Mouse (Mus musculus) neural tube, embryonic 13.5 days (tissue): ENCODE results near the gene Ucp1. TPM values are rescaled to one million over a fixed set of nuclear protein-coding genes. Genes with fewer than 3 reads are reported as not detected.

Source experiments
- ATAC-seq: fragments of 200-750 bp; cut with Nextera tagmentation; 2 replicates; pipeline ENCODE4 v1.8.0; 2017; ENCODE audit warnings: low read depth, mild to moderate bottlenecking, moderate TSS enrichment, moderate library complexity
- H3K27ac ChIP-seq: fragments of 300-500 bp; sonication (generic); replicated peaks from 2 replicates; pipeline ENCODE4 v1.5.1; 2015; ENCODE audit warnings: moderate library complexity, mild to moderate bottlenecking, inconsistent platforms
- H3K27me3 ChIP-seq: fragments of 300-500 bp; sonication (generic); 2 replicates; pipeline ENCODE4 v1.6.1; 2015; ENCODE audit warnings: mild to moderate bottlenecking, inconsistent platforms
- H3K36me3 ChIP-seq: fragments of 300-500 bp; sonication (generic); 2 replicates; pipeline ENCODE4 v1.6.1; 2015; ENCODE audit warnings: mild to moderate bottlenecking, inconsistent platforms
- H3K4me1 ChIP-seq: fragments of 300-500 bp; sonication (generic); replicated peaks from 2 replicates; pipeline ENCODE4 v1.6.1; 2015; ENCODE audit warnings: inconsistent platforms
- H3K4me2 ChIP-seq: fragments of 300-500 bp; sonication (generic); 2 replicates; pipeline ENCODE4 v1.6.1; 2015; ENCODE audit warnings: inconsistent platforms, mild to moderate bottlenecking, moderate library complexity
- H3K4me3 ChIP-seq: fragments of 300-500 bp; sonication (generic); 2 replicates; pipeline ENCODE4 v1.5.1; 2015; ENCODE audit warnings: mild to moderate bottlenecking, inconsistent platforms
- H3K9ac ChIP-seq: fragments of 300-500 bp; sonication (generic); 2 replicates; pipeline ENCODE4 v1.6.1; 2015; ENCODE audit warnings: moderate library complexity, mild to moderate bottlenecking, inconsistent platforms
- H3K9me3 ChIP-seq: fragments of 300-500 bp; sonication (generic); 2 replicates; pipeline ENCODE4 v1.6.1; 2016; ENCODE audit warnings: inconsistent platforms
- WGBS: fragments of 180-500 bp; shearing (Covaris S2); methylation state at CpG from one replicate; pipeline ENCODE4 v1.1.7; 2015; 5-methylcytosine and 5-hydroxymethylcytosine counted together
- polyA plus RNA-seq: library from polyadenylated mRNA; unstranded; fragments of >200 nt; fragmentation: Nextera tagmentation; extraction: Ambion mirVana; gene quantifications from 2 replicates; pipeline ENCODE4 v1.2.1, GENCODE M21; 2015

The Ucp1 gene
- polyA plus RNA-seq, 1 experiment from 2014 or later: 0.11 TPM

GRCm38 (mm10) chr8:83342076-83342475, 51.9 kb downstream of the Ucp1 start:
- Histone ChIP-seq H3K27ac (no peak overlapping the region), H3K9ac (no peak overlapping the region), H3K4me2 (no peak overlapping the region), H3K4me1 (no peaks in the 10 kb centered on the region), H3K36me3 (no peaks in the 10 kb centered on the region), H3K27me3 (no peaks in the 10 kb centered on the region), H3K4me3 (no peak overlapping the region), H3K9me3 (no peaks in the 10 kb centered on the region)
- 89% methylated on average over 3 of the region's 3 CpGs for WGBS
- no peak for ATAC-seq

GRCm38 (mm10) chr8:83342693-83343092, 52.5 kb downstream of the Ucp1 start:
- no peak overlapping the region for H3K4me3 ChIP-seq
- no peaks in the 10 kb centered on the region for H3K9me3 ChIP-seq
- no peaks in the 10 kb centered on the region for H3K4me1 ChIP-seq
- no peaks in the 10 kb centered on the region for H3K36me3 ChIP-seq
- no peak overlapping the region for H3K9ac ChIP-seq
- no peak overlapping the region for H3K4me2 ChIP-seq
- no peak for ATAC-seq
- H3K27me3 ChIP-seq: no peaks in the 10 kb centered on the region
- H3K27ac ChIP-seq: no peak overlapping the region

Other genes starting within 250 kb of the Ucp1 start
- gene Tbc1d9, start 125.0 kb upstream of the Ucp1 start, polyA plus RNA-seq: 15.3 and 16.3 TPM in 2 replicates
- 6.7 and 6.9 TPM in 2 replicates for gene Gm10645, start 124.2 kb upstream of the Ucp1 start, polyA plus RNA-seq
- 19.6 and 22.2 TPM in 2 replicates for gene Elmod2, start 42.1 kb downstream of the Ucp1 start, polyA plus RNA-seq
- gene Mgat4d, start 58.1 kb downstream of the Ucp1 start, polyA plus RNA-seq: not detected in 2 replicates
- 12.9 and 15.9 TPM in 2 replicates for gene Clgn, start 99.5 kb downstream of the Ucp1 start, polyA plus RNA-seq
- gene Scoc, start 168.0 kb downstream of the Ucp1 start, polyA plus RNA-seq: 214 and 218 TPM in 2 replicates
- gene Olfr370, start 245.4 kb downstream of the Ucp1 start, polyA plus RNA-seq: 0.04 TPM in 1 of 2 replicates, not detected in the other